Mouse (Mus musculus): ENCODE measurements at regions not wholly inside any gene's neighbourhood (a gene's known extent, or its start where the extent isn't known, plus 50 kb on each side); places are given as distances from the start of the nearest gene placed in this dataset.
"Not testable (repeated sequence)": the region's sequence is repeated elsewhere in the genome, so short reads cannot be mapped to it uniquely, and the experiment has no call there.

DNA sequence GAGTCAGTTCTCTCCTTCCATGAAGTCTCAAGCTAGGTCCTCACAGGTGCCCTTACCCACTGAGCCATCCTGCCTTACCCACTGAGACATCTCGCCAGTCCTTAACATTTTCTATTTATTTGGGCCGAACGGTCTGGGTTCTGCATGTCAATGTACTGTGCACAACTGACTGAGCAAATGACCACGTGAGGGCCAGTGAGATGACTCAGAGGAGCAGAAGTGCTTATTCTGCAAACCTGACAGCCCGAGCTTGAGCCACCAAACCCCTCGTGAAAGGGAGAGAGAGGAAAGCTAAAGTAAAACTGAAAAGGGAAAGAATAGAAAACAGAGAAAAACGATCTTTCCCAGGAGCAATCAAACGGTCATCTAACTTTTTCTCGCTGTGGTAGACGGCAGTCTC is 52.2 kb upstream of the Nmd3 start:
- no peak for DNase-seq (ENCODE audit: extremely low spot score, low read depth, low spot score)

DNA sequence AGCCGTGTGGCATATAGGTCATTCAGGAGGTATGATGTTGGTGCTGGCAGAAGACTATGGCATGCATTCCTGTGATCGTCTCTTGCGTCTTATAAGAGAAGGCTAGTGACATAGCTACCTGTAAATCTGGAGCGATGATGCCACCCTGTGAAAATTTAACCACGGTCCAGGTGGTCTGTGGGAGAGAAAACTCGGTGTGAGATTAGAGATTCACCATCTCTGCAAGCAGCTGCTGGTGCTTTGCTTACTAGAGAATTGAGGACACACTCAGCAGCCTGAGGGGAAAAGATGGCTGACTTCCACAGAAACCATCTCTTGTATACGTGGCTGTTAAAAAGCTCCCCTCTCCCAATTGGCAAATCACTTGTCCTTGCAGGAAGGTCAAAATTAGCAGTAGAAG is 54.0 kb upstream of the Nmd3 start:
- no peak for DNase-seq (ENCODE audit: extremely low spot score, low read depth, low spot score)

DNA sequence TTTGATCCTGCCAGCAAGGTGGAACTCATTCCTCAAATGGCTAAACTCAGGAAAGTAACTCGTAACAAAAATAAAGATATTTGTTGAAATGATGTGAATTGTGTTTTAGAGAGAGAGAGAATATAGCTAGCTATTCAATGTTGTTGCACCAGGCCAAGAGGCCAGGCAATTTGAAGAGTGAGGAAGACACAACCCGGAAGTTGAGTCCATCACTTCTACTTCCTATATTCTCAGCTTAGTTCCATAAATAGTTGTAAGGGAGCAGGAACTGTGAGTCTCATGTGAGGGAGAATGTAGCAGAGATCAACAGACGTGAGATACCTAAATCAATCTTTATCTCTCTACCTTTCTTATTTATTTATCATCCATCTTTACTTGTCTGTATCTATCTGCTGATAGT is 54.4 kb upstream of the Nmd3 start:
- DNase-seq (ENCODE audit: extremely low spot score, low read depth, low spot score), result no peak

DNA sequence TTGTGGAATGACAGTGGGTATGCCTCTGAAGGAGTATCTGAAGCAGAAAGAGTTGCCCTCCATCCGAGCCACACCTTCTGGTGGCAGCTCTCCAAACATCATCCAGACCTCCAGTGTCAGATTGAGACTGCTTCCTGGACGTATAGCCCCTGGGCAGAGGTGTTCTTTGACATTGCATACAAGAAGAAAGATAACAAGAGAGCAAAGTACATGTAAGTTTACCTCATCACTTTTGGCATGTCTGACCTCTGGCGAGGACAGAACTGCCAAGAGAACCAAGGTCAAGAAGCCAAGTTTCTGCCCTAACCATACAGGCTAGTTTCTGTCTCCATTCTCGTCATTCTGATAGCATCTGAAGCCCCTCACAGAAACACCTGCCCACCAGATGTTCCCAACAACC is 57.5 kb upstream of the Nmd3 start:
- DNase-seq (ENCODE audit: extremely low spot score, low read depth, low spot score), result no peak

DNA sequence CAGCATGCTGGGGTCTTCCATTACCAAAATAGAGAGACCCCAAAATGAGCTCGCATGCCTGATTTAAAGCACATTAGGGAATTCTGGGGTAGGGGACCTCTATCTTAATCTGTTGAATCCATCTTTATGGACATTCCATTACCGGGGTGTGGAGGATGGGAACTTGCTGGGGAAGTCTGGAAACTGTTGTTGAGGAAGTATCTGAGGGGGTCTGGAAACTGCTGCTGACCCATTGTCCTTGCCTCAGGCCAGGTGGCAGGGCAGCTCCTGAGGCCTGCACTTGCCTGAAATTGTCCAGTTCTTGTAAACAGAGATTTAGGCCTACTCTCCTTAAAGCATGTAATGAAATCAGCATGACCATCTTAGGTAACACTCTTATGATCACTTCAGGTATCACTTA is 59.4 kb upstream of the B3galnt1 start:
- no peak for DNase-seq (ENCODE audit: extremely low spot score, low read depth, low spot score)

DNA sequence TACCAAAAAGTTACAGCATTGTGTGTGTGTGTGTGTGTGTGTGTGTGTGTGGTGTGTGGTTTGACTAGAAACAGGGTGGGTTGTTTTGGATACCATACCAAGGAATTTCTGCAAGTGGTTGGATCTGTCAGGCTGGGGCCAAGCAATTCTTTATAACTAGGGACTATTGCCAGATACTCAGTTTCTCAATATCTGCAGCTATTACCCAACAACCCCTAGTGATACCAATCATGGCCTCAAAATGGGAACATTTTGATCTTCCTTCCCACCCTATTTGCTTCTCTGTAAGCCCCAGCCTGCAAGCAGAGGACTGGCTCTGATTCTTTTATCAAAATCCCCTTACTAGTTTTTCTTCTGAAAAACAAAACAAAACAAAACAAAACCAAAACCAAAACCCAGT is 58.8 kb upstream of the B3galnt1 start:
- DNase-seq (ENCODE audit: extremely low spot score, low read depth, low spot score), result no peak

DNA sequence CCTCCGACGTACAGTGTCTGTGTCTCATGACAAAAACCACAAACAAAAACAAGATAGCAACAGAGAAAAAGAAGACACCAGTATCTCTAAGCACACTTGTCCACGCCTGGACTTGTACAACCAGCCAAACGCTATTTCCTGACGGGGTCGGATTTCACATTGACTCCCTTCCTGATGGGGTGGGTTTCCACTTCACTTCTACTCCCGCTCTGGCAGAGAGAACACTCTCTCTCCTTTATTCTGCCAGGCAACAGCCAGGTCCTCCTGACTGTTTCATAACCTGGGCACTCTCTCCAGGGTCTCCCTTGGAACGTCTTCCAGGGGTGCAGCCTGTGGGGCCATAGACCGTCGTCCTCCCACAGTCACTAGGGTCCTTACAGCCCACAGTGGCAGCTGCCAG is 56.9 kb upstream of the B3galnt1 start:
- DNase-seq (ENCODE audit: extremely low spot score, low read depth, low spot score), result peak; percentile 18

DNA sequence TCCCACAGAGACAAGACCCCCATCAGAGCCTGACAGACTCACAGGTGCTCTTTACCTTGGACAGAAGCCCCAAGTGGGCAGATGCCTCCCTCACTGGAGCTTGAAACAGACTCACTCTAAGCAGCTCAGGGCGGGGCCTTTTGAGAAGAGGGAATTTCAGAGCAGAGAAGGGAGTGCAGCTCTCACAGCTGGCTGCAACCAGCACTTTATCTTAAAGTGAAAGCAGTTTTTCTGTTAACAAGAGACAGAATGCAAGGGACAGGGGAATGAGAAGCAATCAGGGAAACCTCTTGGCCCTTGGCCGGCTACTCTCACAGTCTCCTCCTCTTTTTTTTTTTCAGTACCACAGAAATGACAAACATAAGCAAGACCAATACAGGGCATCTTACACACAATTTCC is 56.2 kb upstream of the B3galnt1 start:
- no peak for DNase-seq (ENCODE audit: extremely low spot score, low read depth, low spot score)

DNA sequence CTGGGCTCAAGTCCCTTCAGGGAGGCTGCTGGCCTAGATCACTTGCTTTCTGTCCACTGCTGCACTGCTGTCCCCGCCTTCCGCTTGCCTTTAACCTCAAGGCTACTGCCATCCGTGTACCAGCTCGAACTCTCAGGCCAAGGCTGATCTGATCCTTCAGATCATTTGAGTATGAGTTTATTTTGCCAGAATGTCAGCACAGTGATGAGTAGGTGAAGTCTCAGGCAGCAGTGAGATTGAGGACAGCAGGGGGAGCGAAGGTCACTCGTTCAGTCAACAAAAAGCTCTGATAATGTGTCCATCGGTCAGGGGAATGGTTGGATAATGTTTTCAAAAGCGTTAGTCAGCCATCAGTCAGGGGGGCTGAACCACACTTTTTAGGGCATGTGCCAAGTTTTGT is 54.6 kb upstream of the B3galnt1 start:
- not testable (repeated sequence) for DNase-seq (ENCODE audit: extremely low spot score, low read depth, low spot score)

DNA sequence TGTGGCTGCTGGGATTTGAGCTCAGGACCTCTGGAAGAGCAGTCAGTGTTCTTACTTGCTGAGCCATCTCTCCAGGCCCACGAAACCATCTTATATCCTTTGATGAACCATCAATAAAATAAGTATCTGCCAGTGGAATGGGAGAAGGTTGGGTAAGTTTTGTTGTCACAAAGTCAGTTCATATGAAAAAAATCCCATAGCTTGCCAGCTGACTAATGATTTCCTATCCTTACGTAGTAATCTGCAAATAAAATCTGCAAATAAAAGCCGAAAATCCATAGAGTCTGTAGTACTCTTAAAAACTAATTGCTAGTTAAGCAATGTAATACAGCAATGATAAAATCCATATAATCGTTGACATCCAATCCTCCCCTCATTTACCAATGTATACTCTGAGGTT is 50.8 kb upstream of the B3galnt1 start:
- no peak for DNase-seq (ENCODE audit: extremely low spot score, low read depth, low spot score)
